Mouse (Mus musculus) embryonic fibroblast, embryonic 13.5 days (primary cell): ENCODE results near the gene Il11ra1. TPM values are rescaled to one million over a fixed set of nuclear protein-coding genes. Genes with fewer than 3 reads are reported as not detected.
A peak's percentile ranks its signal among the peaks of the same experiment; 100 is the strongest.

Experiments used
- H3K27ac ChIP-seq: 2 replicates; pipeline ENCODE4 v1.5.1; 2012; ENCODE audit warnings: low read length, control low read depth, inconsistent platforms; ENCODE audit not compliant: insufficient read depth
- H3K4me1 ChIP-seq: 2 replicates; pipeline ENCODE4 v1.6.1; 2011; ENCODE audit warnings: low read length; ENCODE audit not compliant: control insufficient read depth, insufficient read depth
- H3K4me3 ChIP-seq: 2 replicates; pipeline ENCODE4 v1.5.1; 2011; ENCODE audit warnings: mild to moderate bottlenecking, control low read depth, low read length; ENCODE audit not compliant: insufficient read depth
- CTCF ChIP-seq: IDR thresholded peaks from 2 replicates; pipeline ENCODE4 v1.5.1; 2011; ENCODE audit warnings: mild to moderate bottlenecking, control low read depth, low read length, moderate library complexity, borderline replicate concordance; ENCODE audit not compliant: insufficient read depth
- POLR2A ChIP-seq: IDR thresholded peaks from 2 replicates; pipeline ENCODE4 v1.6.1; 2011; ENCODE audit warnings: low read depth, mild to moderate bottlenecking, control low read depth, low read length, moderate library complexity
- polyA plus RNA-seq: library from polyadenylated mRNA; stranded (reverse); fragments of >200 nt; gene quantifications from 2 replicates; pipeline ENCODE4 v1.2.4, GENCODE M21; 2011; ENCODE audit warnings: low read depth; ENCODE audit not compliant: missing spikeins, insufficient read length

Gene Il11ra1
- polyA plus RNA-seq, 1 experiment = 97.4 TPM

DNA sequence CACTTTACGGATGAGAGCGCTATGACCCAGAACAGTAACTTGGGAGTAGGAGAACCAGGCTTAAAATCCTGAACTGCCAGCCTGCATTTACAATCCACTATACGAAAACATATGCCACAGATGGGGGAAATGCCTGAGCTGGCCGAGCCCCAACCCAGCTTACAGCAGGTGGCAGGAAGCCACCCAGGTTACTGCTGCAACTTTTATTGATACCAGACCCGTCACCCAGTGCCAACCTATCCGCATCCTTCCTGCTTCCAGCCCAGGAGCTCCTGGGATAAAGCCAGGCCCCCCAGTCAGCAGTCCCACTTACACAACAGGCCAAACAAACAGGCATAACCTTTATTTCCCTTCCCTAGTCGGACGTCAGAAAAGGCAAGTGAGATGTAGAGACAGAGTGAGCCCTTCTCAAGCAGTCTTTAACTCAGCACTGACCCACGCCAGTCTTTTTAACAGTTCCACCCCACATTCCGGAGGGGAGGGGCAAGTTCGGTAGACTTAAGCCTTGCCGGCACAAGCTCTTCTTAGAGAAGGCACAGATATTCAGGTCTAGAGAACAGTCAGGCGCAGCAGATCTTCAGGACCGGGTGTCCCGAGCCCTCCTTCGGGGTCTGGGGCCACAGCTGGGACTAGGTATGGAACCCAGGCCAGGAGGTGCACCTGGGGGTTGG lies 12.1 kb downstream of the Il11ra1 start:
- H3K4me3 ChIP-seq = peak overlapping the region; percentile 83
- H3K4me1 ChIP-seq = no peaks in the 10 kb centered on the region
- no peak overlapping the region for H3K27ac ChIP-seq
- no peak for TF ChIP-seq POLR2A
- TF ChIP-seq CTCF = no peak

- no peak overlapping the region for H3K27ac ChIP-seq
- H3K4me3 ChIP-seq = peak overlapping the region; percentile 83
- no peaks in the 10 kb centered on the region for H3K4me1 ChIP-seq
- TF ChIP-seq CTCF = no peak
- no peak for TF ChIP-seq POLR2A
Observed at GRCm38 (mm10) chr4:41712421-41713196, 12.8 kb downstream of the Il11ra1 start.

GRCm38 (mm10) chr4:41713197-41714067 lies 13.6 kb downstream of the Il11ra1 start, which contains the start of gene Rpp25l:
TSS of gene Rpp25l (minus strand) at chr4:41713534.
- Histone ChIP-seq H3K4me3 (peak within 1 kb of the TSS; percentile 83), H3K27ac (no peak within 1 kb of the TSS), H3K4me1 (no peaks in the 10 kb centered on the region)
- no peak for TF ChIP-seq CTCF
- TF ChIP-seq POLR2A = peak; percentile 91

DNA sequence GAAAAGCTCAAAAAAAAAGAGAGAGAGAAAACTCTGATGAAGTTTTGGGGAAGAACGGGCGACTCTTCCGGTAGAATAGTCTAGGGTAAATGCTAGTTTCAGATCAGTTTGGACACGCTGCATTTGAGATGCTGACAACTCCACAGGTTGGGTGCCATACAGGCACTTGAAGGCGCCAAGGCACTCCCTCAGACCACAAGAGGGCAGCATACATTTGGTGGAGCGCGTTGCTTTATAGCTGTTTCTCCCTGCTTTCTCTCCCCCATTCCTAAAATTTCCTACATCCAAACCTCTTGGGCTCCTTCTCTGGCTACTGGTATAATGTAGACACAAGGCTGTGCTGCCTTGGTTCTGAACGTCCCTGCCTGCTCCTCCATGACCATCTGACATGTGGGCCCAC lies 14.5 kb downstream of the Il11ra1 start:
- H3K4me3 ChIP-seq = no peak overlapping the region
- H3K27ac ChIP-seq = no peak overlapping the region

GRCm38 (mm10) chr4:41715082-41715481 lies 15.3 kb downstream of the Il11ra1 start:
- Histone ChIP-seq H3K4me3 (no peak overlapping the region), H3K27ac (no peak overlapping the region), H3K4me1 (no peaks in the 10 kb centered on the region)
- TF ChIP-seq CTCF (no peak), POLR2A (no peak)

More for the DNA sequence above, 14.5 kb downstream of the Il11ra1 start:
- TF ChIP-seq CTCF (peak; percentile 83), POLR2A (no peak)
- H3K4me1 ChIP-seq = no peaks in the 10 kb centered on the region

- no peak overlapping the region for H3K27ac ChIP-seq
- no peaks in the 10 kb centered on the region for H3K4me1 ChIP-seq
- no peak overlapping the region for H3K4me3 ChIP-seq
- no peak for TF ChIP-seq CTCF
- no peak for TF ChIP-seq POLR2A
Observed at GRCm38 (mm10) chr4:41715596-41715995, 15.8 kb downstream of the Il11ra1 start.

DNA sequence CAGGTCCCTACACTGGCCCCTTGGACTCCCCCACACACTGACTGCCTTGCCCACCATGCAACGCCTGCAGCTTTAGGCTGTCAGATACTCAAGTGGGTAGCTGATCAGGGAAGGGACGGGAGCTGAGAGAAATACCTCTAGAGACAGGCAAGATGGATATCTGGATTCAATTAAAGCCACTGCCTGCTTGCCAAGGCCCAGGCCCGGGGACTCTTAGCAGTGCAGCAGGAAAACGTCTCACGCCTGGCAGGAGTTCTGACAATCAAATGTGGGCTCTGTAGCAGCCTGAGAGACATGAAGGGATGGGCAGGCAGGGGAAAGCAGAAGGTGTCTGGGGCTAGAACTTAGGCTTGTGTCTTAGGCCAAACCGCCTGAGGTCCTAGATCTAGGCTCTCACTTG lies 17.0 kb downstream of the Il11ra1 start:
- TF ChIP-seq POLR2A = no peak
- TF ChIP-seq CTCF = no peak
- Histone ChIP-seq H3K27ac (no peak overlapping the region), H3K4me3 (no peak overlapping the region), H3K4me1 (peaks cover 2% of the 10 kb centered on the region)

DNA sequence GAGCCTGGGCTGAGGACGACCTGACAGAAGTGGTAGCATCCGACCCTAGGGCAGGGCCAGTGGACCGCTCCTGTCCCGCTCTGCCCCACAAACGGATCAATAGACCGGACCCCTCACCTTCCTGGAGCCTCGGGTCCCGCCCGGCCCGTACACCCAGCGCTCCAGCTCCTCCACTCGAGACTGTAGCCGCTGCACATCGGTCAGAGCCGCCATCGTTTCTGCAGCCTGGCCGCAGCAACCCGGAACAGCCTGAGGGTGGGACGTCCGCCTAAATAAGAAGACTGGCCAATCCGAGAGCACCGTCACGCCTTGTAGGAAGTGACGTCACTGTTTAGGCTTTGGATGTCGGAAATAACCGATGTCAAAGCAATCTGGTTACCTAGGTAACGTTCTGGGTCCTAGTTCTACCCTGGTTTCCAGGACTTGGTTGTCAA lies 23.1 kb downstream of the Il11ra1 start, which contains the start of gene Dctn3:
Gene Dctn3, minus strand, starts transcription at position 253 of the 434 bp plus-strand sequence.
- Histone ChIP-seq H3K27ac (no peak within 1 kb of the TSS), H3K4me1 (peaks cover 4% of the 10 kb centered on the region), H3K4me3 (peak within 1 kb of the TSS; percentile 94)
- TF ChIP-seq CTCF (no peak), POLR2A (peak; percentile 87)

- Histone ChIP-seq H3K27ac (no peak overlapping the region), H3K4me1 (0 out of 2 replicates have a peak, but pooled peaks cover 2% of the 10 kb centered on the region), H3K4me3 (no peak overlapping the region)
- TF ChIP-seq CTCF (no peak), POLR2A (no peak)
Observed at GRCm38 (mm10) chr4:41726826-41727621, 27.2 kb downstream of the Il11ra1 start.
